ENCODE assay signal across 19 mouse cellular contexts in genomic region chr13:112241431-112241830, GRCm38 (mm10). TPM values are rescaled to one million over a fixed set of nuclear protein-coding genes. Genes with fewer than 3 reads are reported as not detected.
DNase-seq lines count a peak whose midpoint lies in the region; ATAC-seq and TF ChIP-seq lines count a peak whose summit lies in the region.
"Had no signal": no experiment of that assay in that cellular context is flagged by ENCODE, and none has a peak within 500 bp of the region (broad histone marks: within the 10 kb centered on the region; RNA-seq: fewer than 3 reads in every experiment).

No protein-coding gene starts in this region.

- H3K4me1 ChIP-seq in liver, adult 2 months (ENCODE audit: control insufficient read depth, insufficient read depth, low read length): 0 out of 2 replicates have a peak, but pooled peaks cover 3% of the 10 kb centered on the region
- H3K4me1 ChIP-seq in liver, embryonic 11.5 days (replicated peaks; ENCODE audit: control insufficient read depth, insufficient read depth, low read length): no peaks in the 10 kb centered on the region
- H3K4me1 ChIP-seq in liver, embryonic 14.5 days (replicated peaks; ENCODE audit: control insufficient read depth in 2 of 2, insufficient read depth in 2 of 2, low read length in 1 of 2): no peaks in the 10 kb centered on the region; a peak in 1 of 4 replicates
- H3K4me1 ChIP-seq in heart, embryonic 11.5 days (ENCODE audit: control insufficient read depth, insufficient read depth, low read length): no peaks in the 10 kb centered on the region

- no peak overlapping the region for H3K9ac ChIP-seq in liver, adult 2 months (ENCODE audit: low read depth, low read length)
- H3K9ac ChIP-seq in liver, embryonic 11.5 days (ENCODE audit: low read depth, low read length): no peak overlapping the region
- no peak overlapping the region for H3K9ac ChIP-seq in liver, embryonic 14.5 days (replicated peaks)
- H3K9ac ChIP-seq in heart, embryonic 11.5 days (ENCODE audit: low read depth, low read length): no peak overlapping the region
- H3K9ac ChIP-seq: forebrain, embryonic 13.5 days; hindbrain, embryonic 13.5 days; limb, embryonic 13.5 days had no signal

- DNase-seq in liver, adult 2 months (ENCODE audit: extremely low read depth, low read depth, low spot score): peak; percentile 28
- no peak for DNase-seq in liver, embryonic 11.5 days (ENCODE audit: low spot score)
- peak; percentile 48 for DNase-seq in ES-CJ7 (ENCODE audit: low read depth, low spot score)
- peak; percentile 57 for DNase-seq in R1 (ENCODE audit: low read depth, low spot score)
- DNase-seq in liver, embryonic 14.5 days (ENCODE audit: low read depth in 3 of 3, low spot score in 3 of 3): no peak
- DNase-seq in lung, adult 18-20 months: no peak
- DNase-seq: adrenal gland, postnatal 36 days; cerebellum, adult 11-12 months; cerebellum, postnatal 25 days; gastrocnemius, postnatal 10 days; thymus, postnatal 25 days had no signal

- TF ChIP-seq EP300 in liver, embryonic 14.5 days (IDR thresholded peaks at IDR 0.05; ENCODE audit: low read depth): no peak

- no peak for ATAC-seq in liver, embryonic 11.5 days (replicated peaks; ENCODE audit: low FRiP score)
- no peak for ATAC-seq in liver, embryonic 14.5 days (ENCODE audit: insufficient read depth)
- no peak for ATAC-seq in heart, embryonic 11.5 days (replicated peaks; ENCODE audit: insufficient number of reproducible peaks, low FRiP score, low TSS enrichment)
- ATAC-seq: activated CD4-positive, CD25-positive, alpha-beta regulatory T cell, adult 4 months; forebrain, embryonic 13.5 days; intestine, embryonic 16.5 days; lung, postnatal 0 days had no signal

- H3K27me3 ChIP-seq in liver, adult 2 months (ENCODE audit: control insufficient read depth, insufficient read depth, low read length): no peaks in the 10 kb centered on the region
- H3K27me3 ChIP-seq in liver, embryonic 11.5 days (replicated peaks; ENCODE audit: control insufficient read depth, insufficient read depth, low read length): no peaks in the 10 kb centered on the region
- no peaks in the 10 kb centered on the region for H3K27me3 ChIP-seq in liver, embryonic 14.5 days (ENCODE audit: control insufficient read depth, insufficient read depth, low read length)
- no peaks in the 10 kb centered on the region for H3K27me3 ChIP-seq in heart, embryonic 11.5 days (ENCODE audit: control insufficient read depth, insufficient read depth, low read length)
- H3K27me3 ChIP-seq: forebrain, embryonic 13.5 days; limb, embryonic 13.5 days had no signal

- no peak for TF ChIP-seq CTCF in liver, adult 2 months (IDR thresholded peaks at IDR 0.05; ENCODE audit: low read depth, low read length)
- no peak for TF ChIP-seq CTCF in liver, embryonic 14.5 days (IDR thresholded peaks at IDR 0.05; ENCODE audit: low read depth)

- 24% methylated on average over 8 of the region's 8 CpGs for WGBS in liver, adult 2 months
- 57% methylated on average over 8 of the region's 8 CpGs for WGBS in liver, embryonic 11.5 days
- WGBS in liver, embryonic 14.5 days (ENCODE audit: insufficient replicate concordance): 41% methylated on average over 8 of the region's 8 CpGs
- WGBS in heart, embryonic 11.5 days (ENCODE audit: insufficient replicate concordance): 55% methylated on average over 8 of the region's 8 CpGs

- H3K4me2 ChIP-seq in liver, embryonic 11.5 days: no peak overlapping the region
- H3K4me2 ChIP-seq in liver, embryonic 14.5 days (ENCODE audit: low read depth): peak overlapping the region; percentile 4; the same call in 1 of the 2 replicates
- no peak overlapping the region for H3K4me2 ChIP-seq in heart, embryonic 11.5 days
- H3K4me2 ChIP-seq: forebrain, embryonic 13.5 days; hindbrain, embryonic 13.5 days; limb, embryonic 13.5 days had no signal

- no peaks in the 10 kb centered on the region for H3K79me2 ChIP-seq in liver, adult 2 months (ENCODE audit: control insufficient read depth, insufficient read depth, low read length)

- no peak overlapping the region for H3K4me3 ChIP-seq in liver, adult 2 months (ENCODE audit: insufficient read depth, low read depth, low read length)
- no peak overlapping the region for H3K4me3 ChIP-seq in liver, embryonic 11.5 days (ENCODE audit: low read depth, low read length)
- H3K4me3 ChIP-seq in liver, embryonic 14.5 days (ENCODE audit: insufficient read depth in 1 of 2, low read depth in 2 of 2, low read length in 2 of 2): no peak overlapping the region
- no peak overlapping the region for H3K4me3 ChIP-seq in heart, embryonic 11.5 days (ENCODE audit: low read depth, low read length)
- H3K4me3 ChIP-seq: forebrain, embryonic 13.5 days; hindbrain, embryonic 13.5 days; limb, embryonic 13.5 days had no signal

- no peaks in the 10 kb centered on the region for H3K9me3 ChIP-seq in liver, embryonic 11.5 days (ENCODE audit: control insufficient read depth, low read length)
- no peaks in the 10 kb centered on the region for H3K9me3 ChIP-seq in liver, embryonic 14.5 days (ENCODE audit: control insufficient read depth, low read length)
- peaks cover 4% of the 10 kb centered on the region; the same call in 1 of the 2 replicates for H3K9me3 ChIP-seq in heart, embryonic 11.5 days (replicated peaks; ENCODE audit: control insufficient read depth, low read length)

- no peak overlapping the region for H3K27ac ChIP-seq in liver, adult 2 months (replicated peaks; ENCODE audit: insufficient read depth, low read depth, low read length)
- H3K27ac ChIP-seq in liver, embryonic 11.5 days (ENCODE audit: low read depth, low read length): no peak overlapping the region
- H3K27ac ChIP-seq in liver, embryonic 14.5 days: no peak overlapping the region
- H3K27ac ChIP-seq in heart, embryonic 11.5 days (ENCODE audit: low read depth, low read length): no peak overlapping the region
- H3K27ac ChIP-seq: forebrain, embryonic 13.5 days; hindbrain, embryonic 13.5 days; kidney, postnatal 0 days; limb, embryonic 13.5 days had no signal

- no peak for TF ChIP-seq POLR2A in liver, adult 2 months (IDR thresholded peaks at IDR 0.05; ENCODE audit: extremely low read depth, insufficient read depth, low read length)

- no peaks in the 10 kb centered on the region for H3K36me3 ChIP-seq in liver, adult 2 months (ENCODE audit: control insufficient read depth, insufficient read depth, low read length)
- no peaks in the 10 kb centered on the region for H3K36me3 ChIP-seq in liver, embryonic 11.5 days (ENCODE audit: control insufficient read depth, insufficient read depth, low read length)
- no peaks in the 10 kb centered on the region for H3K36me3 ChIP-seq in liver, embryonic 14.5 days (replicated peaks; ENCODE audit: control insufficient read depth, insufficient read depth, low read depth)
- H3K36me3 ChIP-seq in heart, embryonic 11.5 days (ENCODE audit: control insufficient read depth, insufficient read depth, low read length): no peaks in the 10 kb centered on the region
- H3K36me3 ChIP-seq: hindbrain, embryonic 13.5 days; limb, embryonic 13.5 days had no signal

RNA-seq across cellular contexts. Expression of gene Ankrd55, which starts 46.8 kb away (rescaled TPM):
- 0.09 and 0.40 TPM in 2 replicates for total RNA-seq in liver, adult 2 months (2014; rRNA removed)
- polyA plus RNA-seq in liver, adult 2 months (2012; rRNA removed): 0.10 and 0.17 TPM in 2 replicates
- polyA plus RNA-seq in liver, embryonic 11.5 days (2014; fragmentation: Nextera tagmentation; extraction: Ambion mirVana): 0.11 and 0.40 TPM in 2 replicates
- polyA plus RNA-seq in liver, embryonic 14.5 days (2012; rRNA removed): 0.06 and 0.10 TPM in 2 replicates
- 0.08 and 0.13 TPM in 2 replicates for polyA plus RNA-seq in liver, embryonic 14.5 days (2014; fragmentation: Nextera tagmentation; extraction: Ambion mirVana)
- polyA plus RNA-seq in heart, embryonic 11.5 days (2014; fragmentation: Nextera tagmentation; extraction: Ambion mirVana): 0.14 and 0.63 TPM in 2 replicates
- total RNA-seq: gastrocnemius, postnatal 10 days had no signal

Comparison
In these comparisons a context has a peak if more than half of its experiments do, and no peak if none do; other contexts are left out.
1. DNase-seq: peak in liver, adult 2 months (single experiment), ES-CJ7 (single experiment) and R1 (single experiment); none in liver, embryonic 11.5 days (single experiment), liver, embryonic 14.5 days (0 of 3) and lung, adult 18-20 months (0 of 2).